Mouse (Mus musculus): Measurements from ENCODE around the gene Cd44. TPM values are rescaled to one million over a fixed set of nuclear protein-coding genes. Genes with fewer than 3 reads are reported as not detected.

Cd44 gene
- polyA plus RNA-seq, 1 experiment from 2014 or later = 25.9 TPM

DNA sequence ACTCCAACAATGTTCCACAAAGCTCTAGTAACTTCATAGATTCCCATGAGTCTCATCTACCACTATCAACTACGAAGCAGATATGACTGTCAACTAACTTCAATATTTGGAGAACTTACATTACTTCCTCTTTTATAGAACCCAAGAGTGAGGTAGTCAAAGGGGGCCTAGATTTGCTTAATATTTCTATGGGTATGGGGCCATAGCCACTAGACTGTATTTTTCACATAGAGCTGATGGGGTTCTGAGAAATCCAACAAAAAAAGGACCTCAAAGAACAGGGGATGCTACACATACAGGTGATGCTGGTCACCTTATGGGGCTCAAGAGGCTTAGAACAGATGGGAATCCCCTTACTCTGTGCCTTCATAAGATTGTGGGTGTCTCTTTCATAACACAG, 14.3 kb downstream of the Cd44 start:
- H3K4me1 ChIP-seq (replicated peaks; ENCODE audit: control insufficient read depth, insufficient read depth, low read length) = peaks cover 2% of the 10 kb centered on the region; the same call in 1 of the 2 replicates
- H3K27me3 ChIP-seq (replicated peaks; ENCODE audit: control insufficient read depth, insufficient read depth, low read length) = no peaks in the 10 kb centered on the region
- no peaks in the 10 kb centered on the region for H3K36me3 ChIP-seq (ENCODE audit: control insufficient read depth, insufficient read depth, low read length)
- 52% methylated on average over 1 of the region's 1 CpGs for WGBS
- no peak for ATAC-seq (replicated peaks; ENCODE audit: low FRiP score)
- no peaks in the 10 kb centered on the region for H3K9me3 ChIP-seq (ENCODE audit: control insufficient read depth, low read length)
- no peak overlapping the region for H3K27ac ChIP-seq (ENCODE audit: low read depth, low read length)
- H3K4me3 ChIP-seq (ENCODE audit: low read depth, low read length) = no peak overlapping the region
- no peak overlapping the region for H3K4me2 ChIP-seq
- no peak overlapping the region for H3K9ac ChIP-seq (ENCODE audit: low read depth, low read length)
- no peak for DNase-seq (ENCODE audit: low spot score)

DNA sequence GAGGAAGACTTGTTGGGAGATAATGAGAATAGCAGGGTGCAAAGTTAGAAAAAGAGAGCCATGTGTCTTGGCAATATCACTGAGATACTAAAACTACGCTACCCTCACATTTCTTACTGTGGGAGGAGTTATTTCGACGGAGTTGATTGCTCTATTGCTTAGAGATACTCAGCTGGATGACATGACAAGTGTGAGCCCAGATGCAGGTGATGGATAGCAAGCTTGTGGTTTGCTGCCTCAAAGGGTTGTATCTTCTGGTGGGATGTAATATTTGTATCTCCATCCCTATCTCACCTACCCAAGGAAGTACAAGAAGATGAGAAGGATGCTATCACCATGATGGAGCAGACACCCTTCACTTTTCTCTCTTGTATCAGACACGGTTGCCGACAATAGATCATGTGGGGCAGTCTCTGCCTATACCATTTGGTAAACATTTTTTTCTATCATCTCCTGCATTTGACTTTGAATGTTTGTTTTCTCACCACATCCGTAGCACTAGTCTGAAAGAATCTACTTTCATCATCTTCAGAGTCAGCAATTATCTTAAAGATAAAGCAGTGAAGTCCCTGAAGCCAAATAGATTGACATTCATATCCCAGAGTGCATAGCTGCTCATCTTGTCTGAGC, 15.0 kb downstream of the Cd44 start:
- 65% methylated on average over 6 of the region's 6 CpGs for WGBS
- ATAC-seq (replicated peaks; ENCODE audit: low FRiP score) = peak; percentile 49
- DNase-seq (ENCODE audit: low spot score) = no peak

DNA sequence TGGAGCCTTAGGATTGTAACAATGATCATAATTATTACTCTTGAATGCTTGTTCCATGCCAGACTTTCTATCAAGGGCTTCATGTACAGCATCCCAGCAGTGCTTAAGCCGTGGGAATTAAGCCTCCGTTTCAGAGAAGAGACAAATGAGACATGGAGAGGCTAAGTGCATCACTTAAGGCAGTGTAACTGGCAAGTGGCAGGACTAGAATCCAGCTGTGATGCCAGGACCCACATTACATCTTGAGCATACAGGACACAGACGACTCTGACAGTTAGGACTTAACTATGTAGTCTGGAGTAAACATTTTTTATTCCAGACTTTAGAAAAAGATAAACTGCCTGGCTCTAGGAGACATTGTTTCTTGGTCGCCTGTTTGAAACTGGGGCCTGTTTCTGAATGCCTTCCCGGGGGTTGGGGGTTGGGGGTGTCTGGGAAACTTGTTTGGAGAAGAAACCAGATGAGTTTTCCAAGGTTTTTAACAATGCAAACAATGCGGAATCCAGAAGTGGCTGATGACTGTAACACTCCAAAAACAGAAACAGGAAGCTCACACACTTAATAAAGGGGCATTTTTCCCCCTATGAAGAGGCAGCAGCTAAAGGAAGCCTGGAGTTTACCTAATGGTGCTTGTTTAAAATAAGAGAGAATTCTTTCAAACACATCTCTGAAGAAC, 18.7 kb downstream of the Cd44 start:
- Histone ChIP-seq H3K27ac (ENCODE audit: low read depth, low read length) (peak overlapping the region; percentile 21; the same call in 1 of the 2 replicates), H3K27me3 (replicated peaks; ENCODE audit: control insufficient read depth, insufficient read depth, low read length) (no peaks in the 10 kb centered on the region), H3K4me2 (no peak overlapping the region), H3K36me3 (ENCODE audit: control insufficient read depth, insufficient read depth, low read length) (no peaks in the 10 kb centered on the region), H3K9ac (ENCODE audit: low read depth, low read length) (no peak overlapping the region), H3K9me3 (ENCODE audit: control insufficient read depth, low read length) (no peaks in the 10 kb centered on the region), H3K4me1 (replicated peaks; ENCODE audit: control insufficient read depth, insufficient read depth, low read length) (peaks cover 2% of the 10 kb centered on the region; the same call in 1 of the 2 replicates), H3K4me3 (ENCODE audit: low read depth, low read length) (no peak overlapping the region)
- no peak for DNase-seq (ENCODE audit: low spot score)
- no peak for ATAC-seq (replicated peaks; ENCODE audit: low FRiP score)
- 46% methylated on average over 6 of the region's 6 CpGs for WGBS

More for the DNA sequence above, 15.0 kb downstream of the Cd44 start:
- H3K9ac ChIP-seq (ENCODE audit: low read depth, low read length) = no peak overlapping the region
- H3K4me3 ChIP-seq (ENCODE audit: low read depth, low read length) = no peak overlapping the region
- peaks cover 2% of the 10 kb centered on the region; the same call in 1 of the 2 replicates for H3K4me1 ChIP-seq (replicated peaks; ENCODE audit: control insufficient read depth, insufficient read depth, low read length)
- H3K27ac ChIP-seq (ENCODE audit: low read depth, low read length) = no peak overlapping the region
- no peak overlapping the region for H3K4me2 ChIP-seq
- H3K27me3 ChIP-seq (replicated peaks; ENCODE audit: control insufficient read depth, insufficient read depth, low read length) = no peaks in the 10 kb centered on the region
- H3K36me3 ChIP-seq (ENCODE audit: control insufficient read depth, insufficient read depth, low read length) = no peaks in the 10 kb centered on the region
- no peaks in the 10 kb centered on the region for H3K9me3 ChIP-seq (ENCODE audit: control insufficient read depth, low read length)

GRCm38 (mm10) chr2:102882004-102882588, 19.4 kb downstream of the Cd44 start:
- peak overlapping the region; percentile 21; the same call in 1 of the 2 replicates for H3K27ac ChIP-seq (ENCODE audit: low read depth, low read length)
- peaks cover 7% of the 10 kb centered on the region; the same call in 1 of the 2 replicates for H3K4me1 ChIP-seq (replicated peaks; ENCODE audit: control insufficient read depth, insufficient read depth, low read length)

GRCm38 (mm10) chr2:102878513-102878912, 23.0 kb downstream of the Cd44 start:
- Histone ChIP-seq H3K36me3 (ENCODE audit: control insufficient read depth, insufficient read depth, low read length) (no peaks in the 10 kb centered on the region), H3K4me1 (replicated peaks; ENCODE audit: control insufficient read depth, insufficient read depth, low read length) (peaks cover 20% of the 10 kb centered on the region), H3K9ac (ENCODE audit: low read depth, low read length) (no peak overlapping the region), H3K9me3 (ENCODE audit: control insufficient read depth, low read length) (no peaks in the 10 kb centered on the region), H3K4me3 (ENCODE audit: low read depth, low read length) (no peak overlapping the region), H3K27ac (ENCODE audit: low read depth, low read length) (no peak overlapping the region), H3K27me3 (replicated peaks; ENCODE audit: control insufficient read depth, insufficient read depth, low read length) (no peaks in the 10 kb centered on the region), H3K4me2 (no peak overlapping the region)
- ATAC-seq (replicated peaks; ENCODE audit: low FRiP score) (no peak), DNase-seq (ENCODE audit: low spot score) (no peak)
- 61% methylated on average over 2 of the region's 2 CpGs for WGBS

More at GRCm38 (mm10) chr2:102882004-102882588, 19.4 kb downstream of the Cd44 start:
- Histone ChIP-seq H3K9me3 (ENCODE audit: control insufficient read depth, low read length) (no peaks in the 10 kb centered on the region), H3K36me3 (ENCODE audit: control insufficient read depth, insufficient read depth, low read length) (no peaks in the 10 kb centered on the region), H3K4me3 (ENCODE audit: low read depth, low read length) (no peak overlapping the region), H3K27me3 (replicated peaks; ENCODE audit: control insufficient read depth, insufficient read depth, low read length) (no peaks in the 10 kb centered on the region), H3K9ac (ENCODE audit: low read depth, low read length) (no peak overlapping the region), H3K4me2 (no peak overlapping the region)
- 82% methylated on average over 8 of the region's 8 CpGs for WGBS
- DNase-seq (ENCODE audit: low spot score) (no peak), ATAC-seq (replicated peaks; ENCODE audit: low FRiP score) (no peak)

- no peak overlapping the region for H3K27ac ChIP-seq (ENCODE audit: low read depth, low read length)
- DNase-seq (ENCODE audit: low spot score) (no peak), ATAC-seq (replicated peaks; ENCODE audit: low FRiP score) (no peak)
- 69% methylated on average over 4 of the region's 4 CpGs for WGBS
- no peak overlapping the region for H3K4me3 ChIP-seq (ENCODE audit: low read depth, low read length)
- no peaks in the 10 kb centered on the region for H3K36me3 ChIP-seq (ENCODE audit: control insufficient read depth, insufficient read depth, low read length)
- no peak overlapping the region for H3K4me2 ChIP-seq
- H3K9ac ChIP-seq (ENCODE audit: low read depth, low read length) = no peak overlapping the region
- no peaks in the 10 kb centered on the region for H3K27me3 ChIP-seq (replicated peaks; ENCODE audit: control insufficient read depth, insufficient read depth, low read length)
- H3K9me3 ChIP-seq (ENCODE audit: control insufficient read depth, low read length) = no peaks in the 10 kb centered on the region
- peaks cover 21% of the 10 kb centered on the region for H3K4me1 ChIP-seq (replicated peaks; ENCODE audit: control insufficient read depth, insufficient read depth, low read length)
Measured at GRCm38 (mm10) chr2:102877463-102877862, 24.0 kb downstream of the Cd44 start.

GRCm38 (mm10) chr2:102876141-102876540, 25.3 kb downstream of the Cd44 start:
- H3K27me3 ChIP-seq (replicated peaks; ENCODE audit: control insufficient read depth, insufficient read depth, low read length) = no peaks in the 10 kb centered on the region
- 31% methylated on average over 1 of the region's 1 CpGs for WGBS
- peaks cover 35% of the 10 kb centered on the region for H3K4me1 ChIP-seq (replicated peaks; ENCODE audit: control insufficient read depth, insufficient read depth, low read length)
- no peak overlapping the region for H3K27ac ChIP-seq (ENCODE audit: low read depth, low read length)
- no peak overlapping the region for H3K4me3 ChIP-seq (ENCODE audit: low read depth, low read length)
- DNase-seq (ENCODE audit: low spot score) = no peak
- no peaks in the 10 kb centered on the region for H3K9me3 ChIP-seq (ENCODE audit: control insufficient read depth, low read length)
- ATAC-seq (replicated peaks; ENCODE audit: low FRiP score) = no peak
- no peaks in the 10 kb centered on the region for H3K36me3 ChIP-seq (ENCODE audit: control insufficient read depth, insufficient read depth, low read length)
- no peak overlapping the region for H3K4me2 ChIP-seq
- no peak overlapping the region for H3K9ac ChIP-seq (ENCODE audit: low read depth, low read length)

GRCm38 (mm10) chr2:102873848-102874247, 27.6 kb downstream of the Cd44 start:
- Histone ChIP-seq H3K27me3 (replicated peaks; ENCODE audit: control insufficient read depth, insufficient read depth, low read length) (no peaks in the 10 kb centered on the region), H3K4me1 (replicated peaks; ENCODE audit: control insufficient read depth, insufficient read depth, low read length) (peaks cover 45% of the 10 kb centered on the region), H3K4me3 (ENCODE audit: low read depth, low read length) (no peak overlapping the region), H3K9ac (ENCODE audit: low read depth, low read length) (no peak overlapping the region), H3K36me3 (ENCODE audit: control insufficient read depth, insufficient read depth, low read length) (no peaks in the 10 kb centered on the region), H3K9me3 (ENCODE audit: control insufficient read depth, low read length) (no peaks in the 10 kb centered on the region), H3K27ac (ENCODE audit: low read depth, low read length) (no peak overlapping the region), H3K4me2 (no peak overlapping the region)
- 64% methylated on average over 4 of the region's 4 CpGs for WGBS
- ATAC-seq (replicated peaks; ENCODE audit: low FRiP score) (no peak), DNase-seq (ENCODE audit: low spot score) (no peak)

Data from liver, embryonic 11.5 days (tissue).